Mouse (Mus musculus): ENCODE measurements at regions not wholly inside any gene's neighbourhood (a gene's known extent, or its start where the extent isn't known, plus 50 kb on each side); places are given as distances from the start of the nearest gene placed in this dataset.

GRCm38 (mm10) chr14:105522279-105522678 lies 263.9 kb downstream of the Ndfip2 start:
- no peaks in the 10 kb centered on the region for H3K9me3 ChIP-seq
- H3K27me3 ChIP-seq, result no peaks in the 10 kb centered on the region
- peaks cover 7% of the 10 kb centered on the region for H3K4me1 ChIP-seq (replicated peaks)
- H3K4me2 ChIP-seq, result no peak overlapping the region
- no peak overlapping the region for H3K4me3 ChIP-seq
- H3K36me3 ChIP-seq, result no peaks in the 10 kb centered on the region
- H3K27ac ChIP-seq, result no peak overlapping the region
- no peak for ATAC-seq (ENCODE audit: low FRiP score)
- H3K9ac ChIP-seq, result no peak overlapping the region
- WGBS, result 55% methylated on average over 1 of the region's 1 CpGs

- Histone ChIP-seq H3K27ac (no peak overlapping the region), H3K9ac (no peak overlapping the region), H3K4me1 (replicated peaks) (peaks cover 7% of the 10 kb centered on the region), H3K4me3 (no peak overlapping the region), H3K9me3 (no peaks in the 10 kb centered on the region), H3K4me2 (no peak overlapping the region), H3K27me3 (no peaks in the 10 kb centered on the region), H3K36me3 (no peaks in the 10 kb centered on the region)
- no peak for ATAC-seq (ENCODE audit: low FRiP score)
- 68% methylated on average over 7 of the region's 7 CpGs for WGBS
These were observed 260.3 kb downstream of the Ndfip2 start for GRCm38 (mm10) chr14:105518706-105519105.

- ATAC-seq (ENCODE audit: low FRiP score), result no peak
- Histone ChIP-seq H3K4me1 (replicated peaks) (peaks cover 7% of the 10 kb centered on the region), H3K9me3 (no peaks in the 10 kb centered on the region), H3K27me3 (no peaks in the 10 kb centered on the region), H3K36me3 (no peaks in the 10 kb centered on the region), H3K4me3 (no peak overlapping the region), H3K4me2 (no peak overlapping the region), H3K9ac (no peak overlapping the region), H3K27ac (no peak overlapping the region)
- WGBS, result 79% methylated on average over 9 of the region's 9 CpGs
These were observed 256.0 kb downstream of the Ndfip2 start for GRCm38 (mm10) chr14:105514413-105514812.

GRCm38 (mm10) chr14:105512914-105513677 lies 254.7 kb downstream of the Ndfip2 start:
- Histone ChIP-seq H3K9ac (no peak overlapping the region), H3K27me3 (no peaks in the 10 kb centered on the region), H3K4me3 (no peak overlapping the region), H3K36me3 (no peaks in the 10 kb centered on the region), H3K9me3 (no peaks in the 10 kb centered on the region), H3K4me2 (no peak overlapping the region), H3K27ac (peak overlapping the region; percentile 55), H3K4me1 (replicated peaks) (peaks cover 4% of the 10 kb centered on the region)
- 69% methylated on average over 12 of the region's 12 CpGs for WGBS
- ATAC-seq (ENCODE audit: low FRiP score), result peak; percentile 81

- WGBS, result 93% methylated on average over 4 of the region's 4 CpGs
- Histone ChIP-seq H3K27ac (no peak overlapping the region), H3K27me3 (no peaks in the 10 kb centered on the region), H3K9ac (no peak overlapping the region), H3K9me3 (no peaks in the 10 kb centered on the region), H3K4me2 (no peak overlapping the region), H3K4me3 (no peak overlapping the region), H3K4me1 (replicated peaks) (no peaks in the 10 kb centered on the region), H3K36me3 (no peaks in the 10 kb centered on the region)
- no peak for ATAC-seq (ENCODE audit: low FRiP score)
These were observed 253.5 kb downstream of the Ndfip2 start for GRCm38 (mm10) chr14:105511826-105512225.

- Histone ChIP-seq H3K9ac (no peak overlapping the region), H3K9me3 (no peaks in the 10 kb centered on the region), H3K27ac (no peak overlapping the region), H3K4me3 (no peak overlapping the region), H3K4me2 (no peak overlapping the region), H3K4me1 (replicated peaks) (no peaks in the 10 kb centered on the region), H3K27me3 (no peaks in the 10 kb centered on the region), H3K36me3 (no peaks in the 10 kb centered on the region)
- no peak for ATAC-seq (ENCODE audit: low FRiP score)
- WGBS, result 99% methylated on average over 3 of the region's 3 CpGs
These were observed 252.8 kb downstream of the Ndfip2 start for GRCm38 (mm10) chr14:105511135-105511534.

GRCm38 (mm10) chr14:105505261-105505660 lies 246.9 kb downstream of the Ndfip2 start:
- ATAC-seq (ENCODE audit: low FRiP score), result no peak
- Histone ChIP-seq H3K27me3 (0 out of 2 replicates have a peak, but pooled peaks cover 3% of the 10 kb centered on the region), H3K9me3 (no peaks in the 10 kb centered on the region), H3K4me2 (no peak overlapping the region), H3K27ac (no peak overlapping the region), H3K4me1 (replicated peaks) (peaks cover 24% of the 10 kb centered on the region), H3K4me3 (no peak overlapping the region), H3K36me3 (no peaks in the 10 kb centered on the region), H3K9ac (no peak overlapping the region)
- 75% methylated on average over 4 of the region's 4 CpGs for whole genome bisulfite sequencing

- no peak for ATAC-seq (ENCODE audit: low FRiP score)
- Histone ChIP-seq H3K4me3 (no peak overlapping the region), H3K9me3 (no peaks in the 10 kb centered on the region), H3K27ac (no peak overlapping the region), H3K4me1 (replicated peaks) (peaks cover 30% of the 10 kb centered on the region), H3K36me3 (no peaks in the 10 kb centered on the region), H3K4me2 (no peak overlapping the region), H3K9ac (no peak overlapping the region), H3K27me3 (0 out of 2 replicates have a peak, but pooled peaks cover 3% of the 10 kb centered on the region)
- WGBS, result 89% methylated on average over 3 of the region's 3 CpGs
These were observed 246.0 kb downstream of the Ndfip2 start for GRCm38 (mm10) chr14:105504376-105504775.

GRCm38 (mm10) chr14:105503806-105504205 lies 245.4 kb downstream of the Ndfip2 start:
- H3K9me3 ChIP-seq, result no peaks in the 10 kb centered on the region
- 85% methylated on average over 5 of the region's 5 CpGs for WGBS
- no peak overlapping the region for H3K27ac ChIP-seq
- no peak for ATAC-seq (ENCODE audit: low FRiP score)
- H3K36me3 ChIP-seq, result no peaks in the 10 kb centered on the region
- 0 out of 2 replicates have a peak, but pooled peaks cover 3% of the 10 kb centered on the region for H3K27me3 ChIP-seq
- H3K4me2 ChIP-seq, result no peak overlapping the region
- H3K4me1 ChIP-seq (replicated peaks), result peaks cover 35% of the 10 kb centered on the region
- no peak overlapping the region for H3K4me3 ChIP-seq
- H3K9ac ChIP-seq, result no peak overlapping the region

- no peak for ATAC-seq (ENCODE audit: low FRiP score)
- 0 out of 2 replicates have a peak, but pooled peaks cover 3% of the 10 kb centered on the region for H3K27me3 ChIP-seq
- 9% methylated on average over 11 of the region's 11 CpGs for WGBS
- H3K9ac ChIP-seq, result peak overlapping the region; percentile 19; the same call in 1 of the 2 replicates
- peaks cover 42% of the 10 kb centered on the region for H3K4me1 ChIP-seq (replicated peaks)
- peak overlapping the region; percentile 60; the same call in 1 of the 2 replicates for H3K27ac ChIP-seq
- peak overlapping the region; percentile 45 for H3K4me2 ChIP-seq
- no peak overlapping the region for H3K4me3 ChIP-seq
- no peaks in the 10 kb centered on the region for H3K36me3 ChIP-seq
- no peaks in the 10 kb centered on the region for H3K9me3 ChIP-seq
These were observed 244.2 kb downstream of the Ndfip2 start for GRCm38 (mm10) chr14:105502633-105502975.

- ATAC-seq (ENCODE audit: low FRiP score), result peak; percentile 43
- peak overlapping the region; percentile 19; the same call in 1 of the 2 replicates for H3K9ac ChIP-seq
- WGBS, result 3% methylated on average over 21 of the region's 21 CpGs
- peak overlapping the region; percentile 45 for H3K4me2 ChIP-seq
- H3K4me3 ChIP-seq, result no peak overlapping the region
- 0 out of 2 replicates have a peak, but pooled peaks cover 3% of the 10 kb centered on the region for H3K27me3 ChIP-seq
- H3K4me1 ChIP-seq (replicated peaks), result peaks cover 42% of the 10 kb centered on the region
- no peaks in the 10 kb centered on the region for H3K36me3 ChIP-seq
- peak overlapping the region; percentile 60 for H3K27ac ChIP-seq
- no peaks in the 10 kb centered on the region for H3K9me3 ChIP-seq
These were observed 243.6 kb downstream of the Ndfip2 start for GRCm38 (mm10) chr14:105501792-105502632.

GRCm38 (mm10) chr14:105500966-105501741 lies 242.8 kb downstream of the Ndfip2 start:
- H3K9me3 ChIP-seq, result no peaks in the 10 kb centered on the region
- no peak overlapping the region for H3K4me3 ChIP-seq
- H3K4me1 ChIP-seq (replicated peaks), result peaks cover 42% of the 10 kb centered on the region
- H3K27me3 ChIP-seq, result 0 out of 2 replicates have a peak, but pooled peaks cover 3% of the 10 kb centered on the region
- no peak for ATAC-seq (ENCODE audit: low FRiP score)
- no peaks in the 10 kb centered on the region for H3K36me3 ChIP-seq
- no peak overlapping the region for H3K9ac ChIP-seq
- H3K4me2 ChIP-seq, result peak overlapping the region; percentile 45
- peak overlapping the region; percentile 60; the same call in 1 of the 2 replicates for H3K27ac ChIP-seq
- WGBS, result 7% methylated on average over 21 of the region's 21 CpGs
